Mouse (Mus musculus) naive thymus-derived CD4-positive, alpha-beta T cell, adult 2 months (primary cell): ENCODE measurements around the gene Pip5k1b.

ENCODE experiments used
- DNase-seq: peaks from one replicate; pipeline ENCODE4 v3.0.0-alpha.2; 2011; ENCODE audit warnings: low read depth

The Pip5k1b gene

GRCm38 (mm10) chr19:24306351-24306750, 249.3 kb downstream of the Pip5k1b start:
- DNase-seq = no peak

- no peak for DNase-seq
These were observed 253.5 kb downstream of the Pip5k1b start for GRCm38 (mm10) chr19:24302198-24302597.

- DNase-seq = no peak
These were observed 253.9 kb downstream of the Pip5k1b start for GRCm38 (mm10) chr19:24301768-24302148.

GRCm38 (mm10) chr19:24300994-24301767, 254.5 kb downstream of the Pip5k1b start:
- peak; percentile 85 for DNase-seq

GRCm38 (mm10) chr19:24293537-24293936, 262.1 kb downstream of the Pip5k1b start:
- DNase-seq = no peak

- DNase-seq = peak; percentile 83
These were observed 271.5 kb downstream of the Pip5k1b start for GRCm38 (mm10) chr19:24284187-24284586.

GRCm38 (mm10) chr19:24281288-24281980, 274.2 kb downstream of the Pip5k1b start:
- DNase-seq = no peak

- DNase-seq = peak; percentile 74
These were observed 275.0 kb downstream of the Pip5k1b start, which contains the start of gene Fxn for GRCm38 (mm10) chr19:24280601-24281228. Gene Fxn, minus strand, starts transcription at chr19:24280605.

- DNase-seq = peak; percentile 92
These were observed 275.7 kb downstream of the Pip5k1b start for GRCm38 (mm10) chr19:24279706-24280600.

- no peak for DNase-seq
These were observed 276.8 kb downstream of the Pip5k1b start for GRCm38 (mm10) chr19:24278859-24279258.

GRCm38 (mm10) chr19:24274281-24274680, 281.4 kb downstream of the Pip5k1b start:
- DNase-seq = no peak

GRCm38 (mm10) chr19:24271746-24272426, 283.8 kb downstream of the Pip5k1b start:
- DNase-seq = peak; percentile 83

- no peak for DNase-seq
These were observed 284.3 kb downstream of the Pip5k1b start for GRCm38 (mm10) chr19:24271326-24271725.

GRCm38 (mm10) chr19:24268531-24268930, 287.1 kb downstream of the Pip5k1b start:
- no peak for DNase-seq

- no peak for DNase-seq
These were observed 289.4 kb downstream of the Pip5k1b start for GRCm38 (mm10) chr19:24266046-24266830.

GRCm38 (mm10) chr19:24264991-24265390, 290.7 kb downstream of the Pip5k1b start:
- DNase-seq = peak; percentile 90

- DNase-seq = no peak
These were observed 292.9 kb downstream of the Pip5k1b start for GRCm38 (mm10) chr19:24262736-24263135.

GRCm38 (mm10) chr19:24259390-24260351, 296.0 kb downstream of the Pip5k1b start:
- DNase-seq = no peak

GRCm38 (mm10) chr19:24258368-24258767, 297.3 kb downstream of the Pip5k1b start:
- DNase-seq = no peak
